Mouse (Mus musculus) olfactory bulb, adult 2 months (tissue): ENCODE data around the gene Laptm4a.

Source experiments
- CTCF ChIP-seq: fragments of 200-500 bp; IDR thresholded peaks from 2 replicates; pipeline ENCODE4 v1.5.1; 2012; ENCODE audit warnings: low read depth, mild to moderate bottlenecking, low read length, moderate library complexity; ENCODE audit not compliant: insufficient read depth
- POLR2A ChIP-seq: fragments of 200-500 bp; IDR thresholded peaks from 2 replicates; pipeline ENCODE4 v1.6.1; 2012; ENCODE audit warnings: mild to moderate bottlenecking, low read depth, low read length, moderate library complexity; ENCODE audit not compliant: insufficient read depth

DNA sequence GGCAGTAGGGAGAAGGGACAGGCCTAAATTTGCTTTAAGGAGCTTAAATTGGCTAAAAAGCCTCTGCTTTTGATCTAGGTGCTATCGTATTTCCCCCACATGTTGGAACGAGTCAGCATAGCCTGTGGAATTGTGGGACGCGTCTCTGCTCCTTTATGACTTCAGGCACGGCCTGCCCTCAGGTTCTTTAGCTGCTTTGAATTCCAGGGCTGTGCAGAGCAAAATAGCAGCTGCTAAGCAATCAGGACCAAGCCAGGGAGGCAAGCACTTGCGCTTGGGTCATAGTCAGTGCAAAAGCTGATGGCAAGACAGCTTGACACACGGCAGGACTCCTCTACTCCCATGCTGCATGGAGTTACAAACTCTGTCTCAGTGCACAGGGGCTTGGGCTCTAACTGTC is 24.3 kb upstream of the Laptm4a start:
- no peak for TF ChIP-seq POLR2A
- no peak for TF ChIP-seq CTCF
